Mouse (Mus musculus): ENCODE data around the gene Trmt13.

- TF ChIP-seq POLR2A (IDR thresholded peaks at IDR 0.05; ENCODE audit: extremely low read depth, insufficient read depth, low read length) (no peak), CTCF (IDR thresholded peaks at IDR 0.05; ENCODE audit: extremely low read depth, insufficient read depth, low read length) (0 out of 2 replicates have a peak, but pooled peaks have one; percentile 10)
Measured at GRCm38 (mm10) chr3:116594076-116594727, 20.2 kb downstream of the Trmt13 start.
